Mouse (Mus musculus): ENCODE results near the gene Slc38a3. TPM values are rescaled to one million over a fixed set of nuclear protein-coding genes. Genes with fewer than 3 reads are reported as not detected.

Slc38a3 gene
- polyA plus RNA-seq, 1 experiment from 2014 or later, result 2.5 TPM

- no peaks in the 10 kb centered on the region for H3K9me3 ChIP-seq (replicated peaks)
- ATAC-seq (replicated peaks; ENCODE audit: insufficient number of reproducible peaks, insufficient read depth, low FRiP score, low read depth), result no peak
- 6% methylated on average over 10 of the region's 10 CpGs for WGBS
- H3K27me3 ChIP-seq, result peaks cover 15% of the 10 kb centered on the region
- peaks cover 43% of the 10 kb centered on the region for H3K4me1 ChIP-seq (replicated peaks)
- H3K36me3 ChIP-seq, result no peaks in the 10 kb centered on the region
- no peak overlapping the region for H3K4me3 ChIP-seq
- peak overlapping the region; percentile 45 for H3K27ac ChIP-seq
- peak overlapping the region; percentile 35; the same call in 1 of the 2 replicates for H3K9ac ChIP-seq
- no peak overlapping the region for H3K4me2 ChIP-seq
Measured at GRCm38 (mm10) chr9:107602068-107602648, 67.2 kb downstream of the Slc38a3 start.

- WGBS, result 79% methylated on average over 11 of the region's 11 CpGs
- Histone ChIP-seq H3K4me1 (replicated peaks) (peaks cover 41% of the 10 kb centered on the region), H3K9ac (no peak overlapping the region), H3K9me3 (replicated peaks) (no peaks in the 10 kb centered on the region), H3K27me3 (peaks cover 15% of the 10 kb centered on the region), H3K4me2 (no peak overlapping the region), H3K27ac (no peak overlapping the region), H3K36me3 (no peaks in the 10 kb centered on the region), H3K4me3 (no peak overlapping the region)
- no peak for ATAC-seq (replicated peaks; ENCODE audit: insufficient number of reproducible peaks, insufficient read depth, low FRiP score, low read depth)
Measured at GRCm38 (mm10) chr9:107601275-107601674, 68.1 kb downstream of the Slc38a3 start.

- peaks cover 15% of the 10 kb centered on the region for H3K27me3 ChIP-seq
- ATAC-seq (replicated peaks; ENCODE audit: insufficient number of reproducible peaks, insufficient read depth, low FRiP score, low read depth), result no peak
- H3K27ac ChIP-seq, result no peak overlapping the region
- no peak overlapping the region for H3K9ac ChIP-seq
- no peak overlapping the region for H3K4me3 ChIP-seq
- 77% methylated on average over 12 of the region's 12 CpGs for WGBS
- H3K36me3 ChIP-seq, result no peaks in the 10 kb centered on the region
- H3K4me2 ChIP-seq, result no peak overlapping the region
- H3K4me1 ChIP-seq (replicated peaks), result peaks cover 46% of the 10 kb centered on the region
- H3K9me3 ChIP-seq (replicated peaks), result no peaks in the 10 kb centered on the region
Measured at GRCm38 (mm10) chr9:107600745-107601144, 68.6 kb downstream of the Slc38a3 start.

Other genes starting within 250 kb of the Slc38a3 start
- gene Tmem115, start 135.6 kb downstream of the Slc38a3 start, polyA plus RNA-seq (2015; fragmentation: Nextera tagmentation; extraction: Ambion mirVana), result 31.5 and 35.5 TPM in 2 replicates
- gene Cyb561d2, start 127.3 kb downstream of the Slc38a3 start, polyA plus RNA-seq (2015; fragmentation: Nextera tagmentation; extraction: Ambion mirVana), result 14.7 and 19.5 TPM in 2 replicates
- gene Nprl2, start 127.3 kb downstream of the Slc38a3 start, polyA plus RNA-seq (2015; fragmentation: Nextera tagmentation; extraction: Ambion mirVana), result 26.4 and 30.5 TPM in 2 replicates
- gene Zmynd10, start 122.2 kb downstream of the Slc38a3 start, polyA plus RNA-seq (2015; fragmentation: Nextera tagmentation; extraction: Ambion mirVana), result 0.40 and 1.7 TPM in 2 replicates
- 45.3 and 54.8 TPM in 2 replicates for gene Rassf1, start 118.0 kb downstream of the Slc38a3 start, polyA plus RNA-seq (2015; fragmentation: Nextera tagmentation; extraction: Ambion mirVana)
- gene Tusc2, start 106.3 kb downstream of the Slc38a3 start, polyA plus RNA-seq (2015; fragmentation: Nextera tagmentation; extraction: Ambion mirVana), result 41.4 and 43.0 TPM in 2 replicates
- gene Hyal2, start 101.6 kb downstream of the Slc38a3 start, polyA plus RNA-seq (2015; fragmentation: Nextera tagmentation; extraction: Ambion mirVana), result 72.2 and 89.3 TPM in 2 replicates
- gene Hyal1, start 92.6 kb downstream of the Slc38a3 start, polyA plus RNA-seq (2015; fragmentation: Nextera tagmentation; extraction: Ambion mirVana), result 8.3 and 9.1 TPM in 2 replicates
- 13.4 and 17.2 TPM in 2 replicates for gene Naa80, start 90.6 kb downstream of the Slc38a3 start, polyA plus RNA-seq (2015; fragmentation: Nextera tagmentation; extraction: Ambion mirVana)
- 0.68 and 0.82 TPM in 2 replicates for gene Hyal3, start 88.7 kb downstream of the Slc38a3 start, polyA plus RNA-seq (2015; fragmentation: Nextera tagmentation; extraction: Ambion mirVana)
- 31.7 and 45.7 TPM in 2 replicates for gene Ifrd2, start 81.9 kb downstream of the Slc38a3 start, polyA plus RNA-seq (2015; fragmentation: Nextera tagmentation; extraction: Ambion mirVana)
- gene Sema3b, start 60.3 kb downstream of the Slc38a3 start, polyA plus RNA-seq (2015; fragmentation: Nextera tagmentation; extraction: Ambion mirVana), result 9.7 and 10.7 TPM in 2 replicates
- 367 and 431 TPM in 2 replicates for gene Gnai2, start 34.2 kb downstream of the Slc38a3 start, polyA plus RNA-seq (2015; fragmentation: Nextera tagmentation; extraction: Ambion mirVana)
- 0.53 and 0.98 TPM in 2 replicates for gene Gnat1, start 10.2 kb upstream of the Slc38a3 start, polyA plus RNA-seq (2015; fragmentation: Nextera tagmentation; extraction: Ambion mirVana)
- gene Sema3f, start 40.9 kb upstream of the Slc38a3 start, polyA plus RNA-seq (2015; fragmentation: Nextera tagmentation; extraction: Ambion mirVana), result 4.1 and 7.1 TPM in 2 replicates
- 123 and 147 TPM in 2 replicates for gene Rbm5, start 101.5 kb upstream of the Slc38a3 start, polyA plus RNA-seq (2015; fragmentation: Nextera tagmentation; extraction: Ambion mirVana)
- 43.2 and 48.0 TPM in 2 replicates for gene Rbm6, start 203.7 kb upstream of the Slc38a3 start, polyA plus RNA-seq (2015; fragmentation: Nextera tagmentation; extraction: Ambion mirVana)
- 8.5 and 9.8 TPM in 2 replicates for gene Mon1a, start 218.6 kb upstream of the Slc38a3 start, polyA plus RNA-seq (2015; fragmentation: Nextera tagmentation; extraction: Ambion mirVana)
- gene Mst1r, start 237.3 kb upstream of the Slc38a3 start, polyA plus RNA-seq (2015; fragmentation: Nextera tagmentation; extraction: Ambion mirVana), result 2.1 and 4.1 TPM in 2 replicates

Data from heart, embryonic 15.5 days (tissue).